Mouse (Mus musculus) liver, postnatal 0 days (tissue): ENCODE measurements around the gene Smc2. TPM values are rescaled to one million over a fixed set of nuclear protein-coding genes. Genes with fewer than 3 reads are reported as not detected.
"Not testable (repeated sequence)": the region's sequence is repeated elsewhere in the genome, so short reads cannot be mapped to it uniquely, and the experiment has no call there.

Experiments used
- ATAC-seq: fragments of 200-750 bp; cut with Nextera tagmentation; 2 replicates; pipeline ENCODE4 v1.8.0; 2017; ENCODE audit warnings: mild to moderate bottlenecking, moderate library complexity
- DNase-seq: peaks from one replicate; pipeline ENCODE4 v3.0.0-alpha.2; 2016
- H3K27ac ChIP-seq: fragments of 300-500 bp; sonication (generic); 2 replicates; pipeline ENCODE4 v1.5.1; 2014; ENCODE audit warnings: antibody characterized with exemption, moderate library complexity, mild to moderate bottlenecking, low read depth
- H3K27me3 ChIP-seq: fragments of 300-500 bp; sonication (generic); 2 replicates; pipeline ENCODE4 v1.6.1; 2014; ENCODE audit warnings: low read length, control low read depth, mixed read lengths; ENCODE audit not compliant: insufficient read depth
- H3K36me3 ChIP-seq: fragments of 300-500 bp; sonication (generic); replicated peaks from 2 replicates; pipeline ENCODE4 v1.6.1; 2014; ENCODE audit warnings: mild to moderate bottlenecking, control low read depth, low read length, moderate library complexity, mixed read lengths; ENCODE audit not compliant: insufficient read depth
- H3K4me1 ChIP-seq: fragments of 300-500 bp; sonication (generic); 2 replicates; pipeline ENCODE4 v1.6.1; 2014; ENCODE audit warnings: antibody characterized with exemption, mild to moderate bottlenecking, control low read depth; ENCODE audit not compliant: insufficient read depth
- H3K4me2 ChIP-seq: fragments of 300-500 bp; sonication (generic); 2 replicates; pipeline ENCODE4 v1.6.1; 2014; ENCODE audit warnings: low read depth, mild to moderate bottlenecking, low read length, moderate library complexity, mixed read lengths
- H3K4me3 ChIP-seq: fragments of 300-500 bp; sonication (generic); 2 replicates; pipeline ENCODE4 v1.5.1; 2014; ENCODE audit warnings: low read depth, low read length
- H3K9ac ChIP-seq: fragments of 300-500 bp; sonication (generic); replicated peaks from 2 replicates; pipeline ENCODE4 v1.6.1; 2014; ENCODE audit warnings: mild to moderate bottlenecking, moderate library complexity
- H3K9me3 ChIP-seq: fragments of 300-500 bp; sonication (generic); 2 replicates; pipeline ENCODE4 v1.6.1; 2016; ENCODE audit warnings: mild to moderate bottlenecking, control low read depth, low read length, mixed read lengths
- CTCF ChIP-seq: sonication (generic); IDR thresholded peaks from 2 replicates; pipeline ENCODE4 v1.5.1; 2016; ENCODE audit warnings: antibody characterized with exemption, low read depth
- EP300 ChIP-seq: IDR thresholded peaks from 2 replicates; pipeline ENCODE4 v1.6.1; 2016; ENCODE audit warnings: antibody characterized with exemption, low read depth, mild to moderate bottlenecking
- WGBS: fragments of 180-500 bp; shearing (Covaris S2); extraction: QIAGEN DNeasy Blood & Tissue Kit; methylation state at CpG from one replicate; pipeline ENCODE4 v1.1.7; 2014; ENCODE audit not compliant: insufficient replicate concordance; 5-methylcytosine and 5-hydroxymethylcytosine counted together
- polyA plus RNA-seq: library from polyadenylated mRNA; unstranded; fragments of >200 nt; fragmentation: Nextera tagmentation; extraction: Ambion mirVana; gene quantifications from 2 replicates; pipeline ENCODE4 v1.2.1, GENCODE M21; 2015

Smc2 gene
- polyA plus RNA-seq, result 103 and 108 TPM in 2 replicates

GRCm38 (mm10) chr4:52438886-52439664 lies at the start of gene Smc2:
TSS of gene Smc2 (plus strand) at chr4:52439243.
- ATAC-seq (peak; percentile 100), DNase-seq (peak; percentile 96)
- H3K27ac ChIP-seq, result peak within 1 kb of the TSS; percentile 89
- H3K9ac ChIP-seq, result peak within 1 kb of the TSS; percentile 84
- peaks cover 19% of the 10 kb centered on the region; the same call in 1 of the 2 replicates for H3K36me3 ChIP-seq
- under 1% methylated on average over 53 of the region's 53 CpGs for WGBS
- no peaks in the 10 kb centered on the region for H3K27me3 ChIP-seq
- H3K4me2 ChIP-seq, result peak within 1 kb of the TSS; percentile 83
- TF ChIP-seq CTCF, result no peak
- TF ChIP-seq EP300, result peak; percentile 88
- 0 out of 2 replicates have a peak, but pooled peaks cover 4% of the 10 kb centered on the region for H3K4me1 ChIP-seq
- H3K9me3 ChIP-seq, result no peaks in the 10 kb centered on the region
- peak within 1 kb of the TSS; percentile 86 for H3K4me3 ChIP-seq

GRCm38 (mm10) chr4:52411587-52411986 lies 27.5 kb upstream of the Smc2 start:
- no peaks in the 10 kb centered on the region for H3K27me3 ChIP-seq
- no peak overlapping the region for H3K9ac ChIP-seq
- no peaks in the 10 kb centered on the region for H3K4me1 ChIP-seq
- TF ChIP-seq CTCF (no peak), EP300 (no peak)
- H3K4me3 ChIP-seq, result no peak overlapping the region
- H3K4me2 ChIP-seq, result no peak overlapping the region
- WGBS, result 54% methylated on average over 2 of the region's 2 CpGs
- DNase-seq (no peak), ATAC-seq (no peak)
- no peak overlapping the region for H3K27ac ChIP-seq
- H3K36me3 ChIP-seq, result no peaks in the 10 kb centered on the region
- H3K9me3 ChIP-seq, result no peaks in the 10 kb centered on the region

- WGBS, result 56% methylated on average over 4 of the region's 4 CpGs
- H3K9ac ChIP-seq, result no peak overlapping the region
- no peaks in the 10 kb centered on the region for H3K27me3 ChIP-seq
- H3K9me3 ChIP-seq, result no peaks in the 10 kb centered on the region
- H3K4me3 ChIP-seq, result no peak overlapping the region
- H3K36me3 ChIP-seq, result no peaks in the 10 kb centered on the region
- no peaks in the 10 kb centered on the region for H3K4me1 ChIP-seq
- no peak overlapping the region for H3K4me2 ChIP-seq
- no peak overlapping the region for H3K27ac ChIP-seq
- TF ChIP-seq CTCF (no peak), EP300 (no peak)
- DNase-seq, result no peak
- ATAC-seq, result no peak
These were observed 15.4 kb upstream of the Smc2 start for GRCm38 (mm10) chr4:52423653-52424052.

GRCm38 (mm10) chr4:52429310-52430198 lies 9.5 kb upstream of the Smc2 start:
- Histone ChIP-seq H3K9ac (no peak overlapping the region), H3K4me2 (peak overlapping the region; percentile 59), H3K27me3 (no peaks in the 10 kb centered on the region), H3K9me3 (no peaks in the 10 kb centered on the region), H3K36me3 (no peaks in the 10 kb centered on the region), H3K27ac (peak overlapping the region; percentile 66), H3K4me3 (no peak overlapping the region), H3K4me1 (peaks cover 5% of the 10 kb centered on the region)
- peak; percentile 100 for ATAC-seq
- peak; percentile 74 for DNase-seq
- TF ChIP-seq CTCF, result no peak
- TF ChIP-seq EP300, result peak; percentile 92
- 25% methylated on average over 7 of the region's 7 CpGs for WGBS

- WGBS, result 90% methylated on average over 2 of the region's 2 CpGs
- not testable (repeated sequence) for H3K36me3 ChIP-seq, H3K27me3 ChIP-seq, H3K4me2 ChIP-seq, H3K9ac ChIP-seq, ATAC-seq, DNase-seq, H3K9me3 ChIP-seq, H3K4me1 ChIP-seq, H3K4me3 ChIP-seq, H3K27ac ChIP-seq
These were observed 3.5 kb upstream of the Smc2 start for GRCm38 (mm10) chr4:52435551-52435950.

GRCm38 (mm10) chr4:52438371-52438885 lies 615 bp upstream of the Smc2 start:
- Histone ChIP-seq H3K36me3 (peaks cover 14% of the 10 kb centered on the region; the same call in 1 of the 2 replicates), H3K4me2 (peak overlapping the region; percentile 83), H3K4me3 (peak overlapping the region; percentile 86), H3K27ac (peak overlapping the region; percentile 89), H3K27me3 (no peaks in the 10 kb centered on the region), H3K4me1 (0 out of 2 replicates have a peak, but pooled peaks cover 4% of the 10 kb centered on the region), H3K9me3 (no peaks in the 10 kb centered on the region), H3K9ac (peak overlapping the region; percentile 84)
- peak; percentile 56 for ATAC-seq
- DNase-seq, result no peak
- WGBS, result 0% methylated on average over 20 of the region's 20 CpGs
- TF ChIP-seq CTCF, result no peak
- TF ChIP-seq EP300, result no peak
